Mouse (Mus musculus) spleen, adult 2 months (tissue): ENCODE measurements around the gene Nrap. TPM values are rescaled to one million over a fixed set of nuclear protein-coding genes. Genes with fewer than 3 reads are reported as not detected.

ENCODE experiments used
- DNase-seq, 2 experiments: peaks; one replicate each; pipeline versions ENCODE4 v3.0.0 to v3.0.0-alpha.2; 2012 to 2021; ENCODE audit warnings: low spot score in 2 of 2, low read depth in 1 of 2
- H3K27ac ChIP-seq: fragments of 200-500 bp; 2 replicates; pipeline ENCODE4 v1.5.1; 2012; ENCODE audit warnings: low read length, inconsistent platforms; ENCODE audit not compliant: insufficient read depth
- H3K27me3 ChIP-seq: fragments of 200-500 bp; 2 replicates; pipeline ENCODE4 v1.6.1; 2012; ENCODE audit warnings: mild to moderate bottlenecking, moderate library complexity, low read length, inconsistent platforms; ENCODE audit not compliant: control insufficient read depth, insufficient read depth
- H3K36me3 ChIP-seq: fragments of 200-500 bp; 2 replicates; pipeline ENCODE4 v1.6.1; 2012; ENCODE audit warnings: mild to moderate bottlenecking, low read length, inconsistent platforms; ENCODE audit not compliant: control insufficient read depth, insufficient read depth
- H3K4me1 ChIP-seq: fragments of 200-500 bp; 2 replicates; pipeline ENCODE4 v1.6.1; 2011; ENCODE audit warnings: inconsistent platforms; ENCODE audit not compliant: control insufficient read depth, insufficient read depth, insufficient read length
- H3K4me3 ChIP-seq: fragments of 200-500 bp; 2 replicates; pipeline ENCODE4 v1.5.1; 2011; ENCODE audit warnings: mild to moderate bottlenecking, inconsistent platforms; ENCODE audit not compliant: insufficient read depth, insufficient read length; ENCODE audit errors: extremely low read depth
- CTCF ChIP-seq: fragments of 200-500 bp; IDR thresholded peaks from 2 replicates; pipeline ENCODE4 v1.5.1; 2011; ENCODE audit warnings: mild to moderate bottlenecking, inconsistent platforms; ENCODE audit not compliant: insufficient read depth, insufficient read length, insufficient replicate concordance; ENCODE audit errors: extremely low read depth
- POLR2A ChIP-seq: fragments of 200-500 bp; IDR thresholded peaks from 2 replicates; pipeline ENCODE4 v1.6.1; 2011; ENCODE audit warnings: low read depth, low read length, inconsistent platforms
- WGBS: fragments of 180-500 bp; shearing (Covaris S2); methylation state at CpG from one replicate; pipeline ENCODE4 v1.1.7; 2018; 5-methylcytosine and 5-hydroxymethylcytosine counted together
- polyA plus RNA-seq: library from polyadenylated mRNA; depleted of rRNA; stranded (reverse); fragments of >200 nt; gene quantifications from 2 replicates; pipeline ENCODE4 v1.2.3, GENCODE M21; 2012; rRNA removed

The Nrap gene
- polyA plus RNA-seq: 0.01 and 0.04 TPM in 2 replicates

GRCm38 (mm10) chr19:56389879-56390278, at the start of gene Nrap:
Gene Nrap (minus strand): TSS chr19:56390037.
- Histone ChIP-seq H3K4me3 (no peak within 1 kb of the TSS), H3K27ac (no peak within 1 kb of the TSS), H3K4me1 (no peaks in the 10 kb centered on the region), H3K27me3 (no peaks in the 10 kb centered on the region), H3K36me3 (no peaks in the 10 kb centered on the region)
- no peak for DNase-seq
- no peak for TF ChIP-seq CTCF
- TF ChIP-seq POLR2A: no peak
- 85% methylated on average over 11 of the region's 11 CpGs for WGBS

- DNase-seq: no peak
- no peak overlapping the region for H3K27ac ChIP-seq
Measured at GRCm38 (mm10) chr19:56439072-56439434, 49.2 kb upstream of the Nrap start.

GRCm38 (mm10) chr19:56438357-56439071, 48.7 kb upstream of the Nrap start:
- Histone ChIP-seq H3K27me3 (no peaks in the 10 kb centered on the region), H3K36me3 (peaks cover 17% of the 10 kb centered on the region), H3K27ac (no peak overlapping the region), H3K4me3 (no peak overlapping the region), H3K4me1 (no peaks in the 10 kb centered on the region)
- WGBS: 85% methylated on average over 7 of the region's 7 CpGs
- no peak for DNase-seq
- TF ChIP-seq CTCF (no peak), POLR2A (no peak)

More at GRCm38 (mm10) chr19:56439072-56439434, 49.2 kb upstream of the Nrap start:
- H3K4me3 ChIP-seq: no peak overlapping the region
- no peaks in the 10 kb centered on the region for H3K27me3 ChIP-seq
- no peaks in the 10 kb centered on the region for H3K4me1 ChIP-seq
- no peak for TF ChIP-seq POLR2A
- no peak for TF ChIP-seq CTCF
- H3K36me3 ChIP-seq: peaks cover 14% of the 10 kb centered on the region
- 76% methylated on average over 6 of the region's 6 CpGs for WGBS

GRCm38 (mm10) chr19:56436380-56436779, 46.5 kb upstream of the Nrap start:
- Histone ChIP-seq H3K27me3 (no peaks in the 10 kb centered on the region), H3K27ac (no peak overlapping the region), H3K4me1 (no peaks in the 10 kb centered on the region), H3K36me3 (peaks cover 20% of the 10 kb centered on the region), H3K4me3 (no peak overlapping the region)
- no peak for DNase-seq
- TF ChIP-seq POLR2A (no peak), CTCF (no peak)
- WGBS: 95% methylated on average over 13 of the region's 13 CpGs

GRCm38 (mm10) chr19:56433581-56433980, 43.7 kb upstream of the Nrap start:
- 97% methylated on average over 7 of the region's 7 CpGs for WGBS
- no peak for DNase-seq
- TF ChIP-seq POLR2A (no peak), CTCF (no peak)
- peaks cover 20% of the 10 kb centered on the region for H3K36me3 ChIP-seq
- H3K27me3 ChIP-seq: no peaks in the 10 kb centered on the region
- no peak overlapping the region for H3K4me3 ChIP-seq
- H3K27ac ChIP-seq: no peak overlapping the region
- no peaks in the 10 kb centered on the region for H3K4me1 ChIP-seq

- DNase-seq: no peak
- Histone ChIP-seq H3K27ac (no peak overlapping the region), H3K4me3 (no peak overlapping the region), H3K36me3 (peaks cover 20% of the 10 kb centered on the region), H3K4me1 (no peaks in the 10 kb centered on the region), H3K27me3 (no peaks in the 10 kb centered on the region)
- WGBS: 96% methylated on average over 10 of the region's 10 CpGs
- no peak for TF ChIP-seq CTCF
- TF ChIP-seq POLR2A: no peak
Measured at GRCm38 (mm10) chr19:56432706-56433105, 42.9 kb upstream of the Nrap start.

- Histone ChIP-seq H3K27me3 (no peaks in the 10 kb centered on the region), H3K4me1 (no peaks in the 10 kb centered on the region), H3K27ac (no peak overlapping the region), H3K4me3 (no peak overlapping the region), H3K36me3 (peaks cover 11% of the 10 kb centered on the region)
- TF ChIP-seq POLR2A (no peak), CTCF (no peak)
- WGBS: 90% methylated on average over 8 of the region's 8 CpGs
- DNase-seq: no peak
Measured at GRCm38 (mm10) chr19:56430369-56430768, 40.5 kb upstream of the Nrap start.
